Mouse (Mus musculus): ENCODE results near the gene Edem2. TPM values are rescaled to one million over a fixed set of nuclear protein-coding genes. Genes with fewer than 3 reads are reported as not detected.

Gene Edem2
- total RNA-seq, 2 experiments from 2014 or later, result 19.2 to 19.8 TPM

GRCm38 (mm10) chr2:155695316-155695715, 34.0 kb downstream of the Edem2 start:
- intact Hi-C loops (cut with DNase I), result loop anchor here (5.0 kb wide), 1 partner anchor 72 kb away; no protein-coding TSS in a partner anchor
- DNase-seq (ENCODE audit: extremely low spot score in 1 of 2, low spot score in 2 of 2), result no peak

- intact Hi-C loops (cut with DNase I), result no loop called here
- DNase-seq (ENCODE audit: extremely low spot score in 1 of 2, low spot score in 2 of 2), result no peak
Observed at GRCm38 (mm10) chr2:155694564-155694963, 34.7 kb downstream of the Edem2 start.

- DNase-seq (ENCODE audit: extremely low spot score in 1 of 2, low spot score in 2 of 2), result no peak
- intact Hi-C loops (cut with DNase I), result no loop called here
Observed at GRCm38 (mm10) chr2:155693136-155693535, 36.1 kb downstream of the Edem2 start.

- intact Hi-C loops (cut with DNase I), result no loop called here
- peak; percentile 95 for DNase-seq (ENCODE audit: extremely low spot score in 1 of 2, low spot score in 2 of 2)
Observed at GRCm38 (mm10) chr2:155691723-155692493, 37.4 kb downstream of the Edem2 start, which contains the start of gene Trpc4ap. TSS of gene Trpc4ap (minus strand) at chr2:155692384.

- DNase-seq (ENCODE audit: extremely low spot score in 1 of 2, low spot score in 2 of 2), result no peak
Observed at GRCm38 (mm10) chr2:155691336-155691722, 37.9 kb downstream of the Edem2 start.

GRCm38 (mm10) chr2:155689211-155689610, 40.1 kb downstream of the Edem2 start:
- no peak for DNase-seq (ENCODE audit: extremely low spot score in 1 of 2, low spot score in 2 of 2)
- intact Hi-C loops (cut with DNase I), result no loop called here

More at GRCm38 (mm10) chr2:155691336-155691722, 37.9 kb downstream of the Edem2 start:
- intact Hi-C loops (cut with DNase I), result no loop called here

- DNase-seq (ENCODE audit: extremely low spot score in 1 of 2, low spot score in 2 of 2), result no peak
- intact Hi-C loops (cut with DNase I), result no loop called here
Observed at GRCm38 (mm10) chr2:155687746-155688145, 41.5 kb downstream of the Edem2 start.

GRCm38 (mm10) chr2:155686572-155686971, 42.7 kb downstream of the Edem2 start:
- DNase-seq (ENCODE audit: extremely low spot score in 1 of 2, low spot score in 2 of 2), result no peak
- intact Hi-C loops (cut with DNase I), result no loop called here

GRCm38 (mm10) chr2:155683821-155684220, 45.5 kb downstream of the Edem2 start:
- intact Hi-C loops (cut with DNase I), result no loop called here
- no peak for DNase-seq (ENCODE audit: extremely low spot score in 1 of 2, low spot score in 2 of 2)

GRCm38 (mm10) chr2:155683137-155683536, 46.1 kb downstream of the Edem2 start:
- DNase-seq (ENCODE audit: extremely low spot score in 1 of 2, low spot score in 2 of 2), result no peak
- intact Hi-C loops (cut with DNase I), result no loop called here

GRCm38 (mm10) chr2:155681874-155682273, 47.4 kb downstream of the Edem2 start:
- intact Hi-C loops (cut with DNase I), result no loop called here
- no peak for DNase-seq (ENCODE audit: extremely low spot score in 1 of 2, low spot score in 2 of 2)

GRCm38 (mm10) chr2:155681194-155681593, 48.1 kb downstream of the Edem2 start:
- DNase-seq (ENCODE audit: extremely low spot score in 1 of 2, low spot score in 2 of 2), result no peak
- intact Hi-C loops (cut with DNase I), result no loop called here

GRCm38 (mm10) chr2:155680591-155680990, 48.7 kb downstream of the Edem2 start:
- intact Hi-C loops (cut with DNase I), result no loop called here

GRCm38 (mm10) chr2:155679586-155680110, 49.6 kb downstream of the Edem2 start:
- DNase-seq (ENCODE audit: extremely low spot score in 1 of 2, low spot score in 2 of 2), result no peak
- intact Hi-C loops (cut with DNase I), result no loop called here

More at GRCm38 (mm10) chr2:155680591-155680990, 48.7 kb downstream of the Edem2 start:
- no peak for DNase-seq (ENCODE audit: extremely low spot score in 1 of 2, low spot score in 2 of 2)

- DNase-seq (ENCODE audit: extremely low spot score in 1 of 2, low spot score in 2 of 2), result no peak
- intact Hi-C loops (cut with DNase I), result no loop called here
Observed at GRCm38 (mm10) chr2:155675118-155675517, 54.2 kb downstream of the Edem2 start.

- intact Hi-C loops (cut with DNase I), result no loop called here
- peak in 1 of 2 experiments; percentile 67 for DNase-seq (ENCODE audit: extremely low spot score in 1 of 2, low spot score in 2 of 2)
Observed at GRCm38 (mm10) chr2:155673546-155673945, 55.7 kb downstream of the Edem2 start.

GRCm38 (mm10) chr2:155671236-155671635, 58.0 kb downstream of the Edem2 start:
- intact Hi-C loops (cut with DNase I), result no loop called here
- peak in 1 of 2 experiments; percentile 43 for DNase-seq (ENCODE audit: extremely low spot score in 1 of 2, low spot score in 2 of 2)

GRCm38 (mm10) chr2:155668461-155668860, 60.8 kb downstream of the Edem2 start:
- DNase-seq (ENCODE audit: extremely low spot score in 1 of 2, low spot score in 2 of 2), result no peak
- intact Hi-C loops (cut with DNase I), result no loop called here

GRCm38 (mm10) chr2:155667881-155668280, 61.4 kb downstream of the Edem2 start:
- intact Hi-C loops (cut with DNase I), result no loop called here

GRCm38 (mm10) chr2:155663910-155664460, 65.3 kb downstream of the Edem2 start:
- no peak for DNase-seq (ENCODE audit: extremely low spot score in 1 of 2, low spot score in 2 of 2)
- intact Hi-C loops (cut with DNase I), result no loop called here

More at GRCm38 (mm10) chr2:155667881-155668280, 61.4 kb downstream of the Edem2 start:
- DNase-seq (ENCODE audit: extremely low spot score in 1 of 2, low spot score in 2 of 2), result no peak
